Mouse (Mus musculus): ENCODE measurements around the gene Cog1. TPM values are rescaled to one million over a fixed set of nuclear protein-coding genes. Genes with fewer than 3 reads are reported as not detected.

Gene Cog1
- total and polyA plus RNA-seq, 3 experiments, result 29.4 to 113 (median 37.4) TPM

DNA sequence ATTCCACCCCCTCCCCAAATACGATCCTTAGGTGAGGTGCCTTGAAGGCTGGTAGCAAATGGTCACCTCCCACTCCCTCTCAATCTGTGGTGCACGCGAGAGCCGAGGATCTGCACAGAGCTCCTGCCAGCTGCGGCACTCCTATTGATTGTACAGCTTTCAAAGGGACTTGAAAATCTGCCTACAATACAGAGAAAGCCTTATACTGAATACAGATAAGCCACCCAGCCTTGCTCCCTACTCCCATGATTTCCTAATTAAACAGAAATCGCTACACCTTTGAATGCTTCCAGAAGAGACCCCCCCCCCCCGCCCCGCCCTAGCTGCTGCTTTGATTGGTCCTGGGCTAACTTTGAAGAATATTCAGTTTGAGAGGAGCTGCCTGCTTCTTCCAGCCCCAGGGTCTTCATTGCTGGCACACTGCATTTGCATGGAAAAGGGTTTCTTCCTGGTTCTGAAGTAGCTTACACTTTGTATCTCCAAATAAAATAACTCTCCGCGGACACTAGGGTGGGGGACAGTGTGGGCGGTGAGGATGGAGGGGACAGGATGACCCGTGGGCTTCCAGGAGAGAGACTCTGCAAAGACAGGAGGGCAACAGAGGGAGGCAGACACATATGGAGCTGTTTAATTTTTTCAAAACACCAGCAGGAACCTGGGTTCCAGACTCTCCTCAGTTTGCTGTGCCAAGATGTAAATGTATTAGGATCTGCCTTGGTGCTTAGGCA lies 47.2 kb upstream of the Cog1 start:
- H3K4me3 ChIP-seq (ENCODE audit: control insufficient read depth in 1 of 2, insufficient read depth in 1 of 2, low read depth in 2 of 2, low read length in 2 of 2), result no peak overlapping the region
- H3K27me3 ChIP-seq (ENCODE audit: control insufficient read depth in 1 of 2, insufficient read depth in 2 of 2, low read length in 2 of 2), result peaks cover 0 to 5% of the 10 kb centered on the region in 2 experiments; a peak in 1 of 4 replicates
- no peak overlapping the region for H3K27ac ChIP-seq (ENCODE audit: control insufficient read depth, low read depth, low read length)
- H3K9ac ChIP-seq (ENCODE audit: control insufficient read depth, low read depth, low read length, poor library complexity, severe bottlenecking), result no peak overlapping the region
- DNase-seq (ENCODE audit: low read depth, low spot score), result no peak
- H3K4me1 ChIP-seq (ENCODE audit: control insufficient read depth in 1 of 2, insufficient read depth in 2 of 2, low read length in 2 of 2), result no peaks in the 10 kb centered on the region
- TF ChIP-seq MEF2A (IDR thresholded peaks at IDR 0.05; ENCODE audit: extremely low read depth, insufficient replicate concordance, low read depth, low read length, poor library complexity, severe bottlenecking), result no peak
- TF ChIP-seq MYC (IDR thresholded peaks at IDR 0.05; ENCODE audit: low read depth, low read length), result no peak
- no peak for TF ChIP-seq MAFK (IDR thresholded peaks at IDR 0.05; ENCODE audit: borderline replicate concordance, low read depth, low read length)
- no peak for TF ChIP-seq UBTF (IDR thresholded peaks at IDR 0.05; ENCODE audit: borderline replicate concordance, insufficient read depth, low read depth, low read length)
- TF ChIP-seq USF1 (IDR thresholded peaks at IDR 0.05; ENCODE audit: low read depth, low read length), result no peak
- TF ChIP-seq TBP (IDR thresholded peaks at IDR 0.05; ENCODE audit: low read depth, low read length), result no peak
- TF ChIP-seq RAD21 (IDR thresholded peaks at IDR 0.05; ENCODE audit: low read depth, low read length), result no peak
- TF ChIP-seq TAL1 (IDR thresholded peaks at IDR 0.05; ENCODE audit: low read length), result no peak
- TF ChIP-seq JUND (IDR thresholded peaks at IDR 0.05; ENCODE audit: low read depth, low read length), result no peak
- H3K79me2 ChIP-seq (ENCODE audit: control insufficient read depth, insufficient read depth, low read length, poor library complexity), result no peaks in the 10 kb centered on the region
- no peaks in the 10 kb centered on the region for H3K36me3 ChIP-seq (ENCODE audit: control insufficient read depth in 1 of 2, insufficient read depth in 2 of 2, low read length in 2 of 2)
- H3K9me3 ChIP-seq (replicated peaks; ENCODE audit: insufficient read depth, low read length), result no peaks in the 10 kb centered on the region

- TF ChIP-seq USF1 (IDR thresholded peaks at IDR 0.05; ENCODE audit: low read depth, low read length) (no peak), BHLHE40 (IDR thresholded peaks at IDR 0.05; ENCODE audit: borderline replicate concordance, low read depth, low read length) (no peak), SMC3 (IDR thresholded peaks at IDR 0.05; ENCODE audit: low read depth, low read length) (no peak), POLR2AphosphoS5 (IDR thresholded peaks at IDR 0.05; ENCODE audit: borderline replicate concordance, low read depth, low read length) (no peak), POLR2A (IDR thresholded peaks at IDR 0.05; ENCODE audit: control insufficient read depth in 1 of 2, insufficient read depth in 1 of 2, low read depth in 1 of 2, low read length in 2 of 2, poor library complexity in 1 of 2) (no peak), CHD2 (IDR thresholded peaks at IDR 0.05; ENCODE audit: low read length) (no peak), CTCF (IDR thresholded peaks at IDR 0.05 in 2 of 3, conservative IDR thresholded peaks at IDR 0.05 in 1 of 3; ENCODE audit: control insufficient read depth in 1 of 3, insufficient read depth in 1 of 3, low read depth in 2 of 3, low read length in 3 of 3, poor library complexity in 1 of 3, severe bottlenecking in 1 of 3) (no peak), MAX (IDR thresholded peaks at IDR 0.05; ENCODE audit: low read length) (no peak), ELF1 (IDR thresholded peaks at IDR 0.05; ENCODE audit: low read depth, low read length) (no peak)
- no peak for DNase-seq (ENCODE audit: low read depth, low spot score)
- Histone ChIP-seq H3K27ac (ENCODE audit: control insufficient read depth, low read depth, low read length) (no peak overlapping the region), H3K36me3 (ENCODE audit: control insufficient read depth in 1 of 2, insufficient read depth in 2 of 2, low read length in 2 of 2) (no peaks in the 10 kb centered on the region), H3K4me3 (ENCODE audit: control insufficient read depth in 1 of 2, insufficient read depth in 1 of 2, low read depth in 2 of 2, low read length in 2 of 2) (no peak overlapping the region), H3K9ac (ENCODE audit: control insufficient read depth, low read depth, low read length, poor library complexity, severe bottlenecking) (no peak overlapping the region), H3K27me3 (ENCODE audit: control insufficient read depth in 1 of 2, insufficient read depth in 2 of 2, low read length in 2 of 2) (0 out of 4 replicates have a peak, but pooled peaks cover 0 to 3% of the 10 kb centered on the region in 2 experiments), H3K9me3 (replicated peaks; ENCODE audit: insufficient read depth, low read length) (no peaks in the 10 kb centered on the region), H3K79me2 (ENCODE audit: control insufficient read depth, insufficient read depth, low read length, poor library complexity) (no peaks in the 10 kb centered on the region), H3K4me1 (ENCODE audit: control insufficient read depth in 1 of 2, insufficient read depth in 2 of 2, low read length in 2 of 2) (no peaks in the 10 kb centered on the region)
These were observed 41.4 kb upstream of the Cog1 start for GRCm38 (mm10) chr11:113607556-113607955.

Measured in MEL (cell line).